ENCODE assay signal across 8 mouse cellular contexts in genomic region chr10:127614236-127615033, GRCm38 (mm10). TPM values are rescaled to one million over a fixed set of nuclear protein-coding genes. Genes with fewer than 3 reads are reported as not detected.
A peak's percentile ranks its signal among the peaks of the same experiment; 100 is the strongest.
DNase-seq lines count a peak whose midpoint lies in the region; ATAC-seq lines count a peak whose summit lies in the region.

No protein-coding gene starts in this region.

- H3K4me3 ChIP-seq in limb, embryonic 13.5 days, result peak overlapping the region; percentile 30
- H3K4me3 ChIP-seq in stomach, embryonic 15.5 days (replicated peaks), result no peak overlapping the region

- peaks cover 50% of the 10 kb centered on the region for H3K36me3 ChIP-seq in limb, embryonic 13.5 days
- H3K36me3 ChIP-seq in stomach, embryonic 15.5 days, result peaks cover 14% of the 10 kb centered on the region; the same call in 1 of the 2 replicates

- DNase-seq in cerebellum, adult 9-11 months, result peak; percentile 58
- no peak for DNase-seq in cerebellum, adult 11-12 months
- peak; percentile 40 for DNase-seq in lung, postnatal 10 days
- no peak for DNase-seq in lung, postnatal 36 days
- no peak for DNase-seq in spleen, postnatal 4 days (ENCODE audit: low spot score in 2 of 2)
- no peak for DNase-seq in retina, postnatal 1 day

- peak overlapping the region; percentile 82 for H3K4me2 ChIP-seq in limb, embryonic 13.5 days (replicated peaks)
- peak overlapping the region; percentile 26 for H3K4me2 ChIP-seq in stomach, embryonic 15.5 days

- H3K9me3 ChIP-seq in limb, embryonic 13.5 days, result no peaks in the 10 kb centered on the region
- H3K9me3 ChIP-seq in stomach, embryonic 15.5 days, result no peaks in the 10 kb centered on the region

- ATAC-seq in limb, embryonic 13.5 days (ENCODE audit: low FRiP score, low read depth), result peak; percentile 80
- no peak for ATAC-seq in stomach, embryonic 15.5 days (ENCODE audit: insufficient read depth, low FRiP score, low read depth)

- peak overlapping the region; percentile 89 for H3K27ac ChIP-seq in limb, embryonic 13.5 days
- peak overlapping the region; percentile 83 for H3K27ac ChIP-seq in stomach, embryonic 15.5 days

- WGBS in limb, embryonic 13.5 days, result 7% methylated on average over 12 of the region's 12 CpGs
- 25% methylated on average over 12 of the region's 12 CpGs for WGBS in stomach, embryonic 15.5 days

- peaks cover 76% of the 10 kb centered on the region for H3K4me1 ChIP-seq in limb, embryonic 13.5 days
- peaks cover 73% of the 10 kb centered on the region for H3K4me1 ChIP-seq in stomach, embryonic 15.5 days

- no peaks in the 10 kb centered on the region for H3K27me3 ChIP-seq in limb, embryonic 13.5 days
- H3K27me3 ChIP-seq in stomach, embryonic 15.5 days (replicated peaks), result no peaks in the 10 kb centered on the region

- H3K9ac ChIP-seq in limb, embryonic 13.5 days, result peak overlapping the region; percentile 59
- H3K9ac ChIP-seq in stomach, embryonic 15.5 days, result no peak overlapping the region

RNA-seq across cellular contexts. Expression of gene Lrp1, which starts 6.5 kb away (rescaled TPM):
- polyA plus RNA-seq in limb, embryonic 13.5 days (2015; fragmentation: Nextera tagmentation; extraction: Ambion mirVana), result 123 and 127 TPM in 2 replicates
- polyA plus RNA-seq in stomach, embryonic 15.5 days (2015; fragmentation: Nextera tagmentation; extraction: Ambion mirVana), result 77.0 and 87.0 TPM in 2 replicates

RNA-seq across cellular contexts. Expression of gene Stat6, which starts 28.4 kb away (rescaled TPM):
- polyA plus RNA-seq in limb, embryonic 13.5 days (2015; fragmentation: Nextera tagmentation; extraction: Ambion mirVana), result 14.3 and 15.0 TPM in 2 replicates
- 35.0 and 37.1 TPM in 2 replicates for polyA plus RNA-seq in stomach, embryonic 15.5 days (2015; fragmentation: Nextera tagmentation; extraction: Ambion mirVana)

RNA-seq across cellular contexts. Expression of gene Nemp1, which starts 52.3 kb away (rescaled TPM):
- polyA plus RNA-seq in limb, embryonic 13.5 days (2015; fragmentation: Nextera tagmentation; extraction: Ambion mirVana), result 9.3 and 9.9 TPM in 2 replicates
- polyA plus RNA-seq in stomach, embryonic 15.5 days (2015; fragmentation: Nextera tagmentation; extraction: Ambion mirVana), result 7.8 and 8.6 TPM in 2 replicates

RNA-seq across cellular contexts. Expression of gene Nab2, which starts 53.9 kb away (rescaled TPM):
- 18.1 and 18.5 TPM in 2 replicates for polyA plus RNA-seq in limb, embryonic 13.5 days (2015; fragmentation: Nextera tagmentation; extraction: Ambion mirVana)
- 10.8 and 13.3 TPM in 2 replicates for polyA plus RNA-seq in stomach, embryonic 15.5 days (2015; fragmentation: Nextera tagmentation; extraction: Ambion mirVana)

Comparison
In these comparisons a context has a peak if more than half of its experiments do, and no peak if none do; other contexts are left out.
1. DNase-seq: peak in cerebellum, adult 9-11 months (single experiment) and lung, postnatal 10 days (single experiment); none in cerebellum, adult 11-12 months (single experiment), lung, postnatal 36 days (single experiment), spleen, postnatal 4 days (0 of 2) and retina, postnatal 1 day (single experiment).